Mouse (Mus musculus) retina, postnatal 7 days (tissue): ENCODE measurements at regions not wholly inside any gene's neighbourhood (a gene's known extent, or its start where the extent isn't known, plus 50 kb on each side); places are given as distances from the start of the nearest gene placed in this dataset.
"Not testable (repeated sequence)": the region's sequence is repeated elsewhere in the genome, so short reads cannot be mapped to it uniquely, and the experiment has no call there.

Experiments used
- DNase-seq: peaks from one replicate; pipeline ENCODE4 v3.0.0-alpha.2; 2012; ENCODE audit warnings: low read depth, low spot score

GRCm38 (mm10) chr2:39420696-39421095 is 194.4 kb upstream of the Ppp6c start:
- no peak for DNase-seq

- DNase-seq: no peak
Observed at GRCm38 (mm10) chr2:39400336-39400735, 174.1 kb upstream of the Ppp6c start.

- no peak for DNase-seq
Observed at GRCm38 (mm10) chr2:39399523-39399922, 173.3 kb upstream of the Ppp6c start.

GRCm38 (mm10) chr2:39394643-39395042 is 168.4 kb upstream of the Ppp6c start:
- DNase-seq: no peak

GRCm38 (mm10) chr2:39377264-39377663 is 151.0 kb upstream of the Ppp6c start:
- DNase-seq: no peak

GRCm38 (mm10) chr2:39373068-39373779 is 147.0 kb upstream of the Ppp6c start:
- peak; percentile 83 for DNase-seq

GRCm38 (mm10) chr2:39344207-39344606 is 118.0 kb upstream of the Ppp6c start:
- no peak for DNase-seq

- no peak for DNase-seq
Observed at GRCm38 (mm10) chr2:39340406-39340805, 114.2 kb upstream of the Ppp6c start.

- no peak for DNase-seq
Observed at GRCm38 (mm10) chr2:39338832-39339649, 112.8 kb upstream of the Ppp6c start.

- DNase-seq: no peak
Observed at GRCm38 (mm10) chr2:39337524-39337923, 111.3 kb upstream of the Ppp6c start.

- no peak for DNase-seq
Observed at GRCm38 (mm10) chr2:39325715-39326493, 99.7 kb upstream of the Ppp6c start.

- not testable (repeated sequence) for DNase-seq
Observed at GRCm38 (mm10) chr2:39325122-39325521, 98.9 kb upstream of the Ppp6c start.

GRCm38 (mm10) chr2:39299798-39300382 is 73.6 kb upstream of the Ppp6c start:
- no peak for DNase-seq

- no peak for DNase-seq
Observed at GRCm38 (mm10) chr2:39299290-39299689, 73.0 kb upstream of the Ppp6c start.

GRCm38 (mm10) chr2:39295435-39295834 is 69.2 kb upstream of the Ppp6c start:
- no peak for DNase-seq

- no peak for DNase-seq
Observed at GRCm38 (mm10) chr2:39278218-39278617, 52.0 kb upstream of the Ppp6c start.
